Mouse (Mus musculus) large intestine, adult 2 months (tissue): ENCODE results near the gene Trub2. TPM values are rescaled to one million over a fixed set of nuclear protein-coding genes. Genes with fewer than 3 reads are reported as not detected.
A peak's percentile ranks its signal among the peaks of the same experiment; 100 is the strongest.
"Not testable (repeated sequence)": the region's sequence is repeated elsewhere in the genome, so short reads cannot be mapped to it uniquely, and the experiment has no call there.

ENCODE experiments used
- DNase-seq: peaks from one replicate; pipeline ENCODE4 v3.0.0-alpha.2; 2012; ENCODE audit warnings: low read depth, low spot score
- WGBS: fragments of 180-500 bp; shearing (Covaris S2); methylation state at CpG from one replicate; pipeline ENCODE4 v1.1.7; 2018; 5-methylcytosine and 5-hydroxymethylcytosine counted together
- polyA plus RNA-seq: library from polyadenylated mRNA; depleted of rRNA; stranded (reverse); fragments of >200 nt; gene quantifications from 2 replicates; pipeline ENCODE4 v1.2.3, GENCODE M21; 2012

Trub2 gene
- polyA plus RNA-seq, 1 experiment = 30.7 TPM

DNA sequence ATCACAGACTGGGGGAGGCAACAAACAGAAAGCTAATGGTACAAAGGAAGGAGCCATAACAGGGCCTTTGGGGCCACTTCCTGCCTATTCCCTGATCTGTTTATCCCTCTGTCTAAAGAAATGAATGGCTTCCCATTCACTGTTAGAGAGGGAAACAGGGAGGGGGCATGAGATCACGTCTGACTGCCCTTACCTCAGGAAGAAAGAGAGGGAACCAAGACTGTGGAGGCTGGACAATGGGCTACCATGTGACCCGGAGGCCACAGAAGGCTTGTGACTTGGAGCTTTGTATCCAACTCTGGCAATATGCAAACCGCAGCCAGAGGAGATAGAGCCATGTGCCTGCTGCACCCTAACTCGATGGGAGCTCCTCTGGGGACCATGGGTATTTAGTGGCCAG is 4.0 kb downstream of the Trub2 start:
- no peak for DNase-seq
- WGBS = 75% methylated on average over 4 of the region's 4 CpGs

DNA sequence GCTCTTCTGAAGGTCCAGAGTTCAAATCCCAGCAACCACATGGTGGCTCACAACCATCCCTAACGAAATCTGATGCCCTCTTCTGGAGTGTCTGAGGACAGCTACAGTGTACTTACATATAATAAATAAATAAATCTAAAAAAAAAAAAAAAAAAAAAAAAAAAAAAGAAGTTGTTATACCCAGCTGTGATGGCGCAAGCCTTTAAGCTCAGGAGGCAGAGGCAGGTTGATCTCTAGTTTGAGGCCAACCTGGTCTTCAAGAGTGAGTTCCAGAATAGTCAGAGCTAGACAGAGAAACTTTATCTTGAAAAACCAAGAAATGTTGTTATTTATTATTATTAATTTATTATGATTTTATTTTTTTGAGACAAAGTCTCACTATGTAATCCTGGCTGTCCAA is 7.0 kb downstream of the Trub2 start:
- DNase-seq = not testable (repeated sequence)
- 91% methylated on average over 2 of the region's 2 CpGs for WGBS

DNA sequence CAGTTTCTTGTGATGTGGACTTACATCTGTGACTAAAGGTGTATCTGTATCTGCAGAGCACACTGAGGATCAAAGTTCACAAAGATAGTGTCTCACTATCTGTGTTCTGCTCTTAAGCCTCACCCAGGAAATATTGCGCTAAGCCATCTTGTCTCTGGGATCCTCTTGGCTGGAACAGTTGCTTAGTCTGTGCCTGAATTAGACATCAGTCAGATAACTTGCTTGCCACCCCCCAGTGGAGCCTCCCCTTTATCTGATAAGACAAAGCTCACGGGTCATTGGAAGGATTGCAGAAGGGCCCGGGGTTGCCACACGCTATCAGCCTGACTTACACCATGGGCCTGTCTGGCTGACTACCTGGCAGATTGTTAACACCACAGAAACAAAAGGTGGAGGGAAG is 15.0 kb downstream of the Trub2 start:
- DNase-seq = no peak
- WGBS = 66% methylated on average over 4 of the region's 4 CpGs

DNA sequence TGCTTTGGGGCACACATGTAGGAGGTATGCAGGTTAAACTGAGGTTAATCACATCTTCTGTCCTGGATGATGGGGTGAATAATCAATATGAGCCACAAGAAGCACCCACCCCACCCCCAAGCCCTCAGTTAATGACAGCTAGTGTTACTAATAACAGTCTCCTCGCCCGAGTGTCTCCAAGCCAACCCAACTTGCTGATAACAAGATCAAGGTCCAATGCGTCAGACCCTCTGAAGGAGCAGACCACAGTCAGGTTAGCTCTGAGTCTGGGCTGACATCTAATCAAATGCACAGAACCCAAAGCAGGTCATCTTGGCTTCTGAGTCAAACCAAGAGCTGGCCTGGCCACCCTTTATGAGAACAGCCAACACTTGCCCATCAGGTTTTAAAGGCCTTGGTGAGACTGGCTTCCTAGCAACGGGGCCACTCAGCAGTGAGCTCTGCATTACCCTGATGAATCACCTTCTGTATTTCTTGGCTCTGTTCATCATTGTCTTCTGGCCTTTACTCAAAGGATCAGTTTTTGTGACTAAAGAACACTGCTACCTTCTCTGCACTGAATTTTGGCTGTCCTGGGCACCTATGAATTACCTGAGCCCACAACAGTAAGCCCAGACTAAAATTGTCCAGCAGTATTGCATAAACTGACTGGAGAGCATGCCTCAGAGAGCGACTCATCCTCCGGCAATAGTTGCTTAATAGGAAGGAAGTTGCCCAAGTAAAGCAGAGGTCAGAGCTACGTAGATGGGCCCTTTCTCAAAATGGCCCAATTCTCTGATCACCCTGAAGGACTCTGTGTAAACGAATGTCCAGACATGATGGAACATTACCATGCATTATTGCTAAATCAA is 16.5 kb downstream of the Trub2 start:
- WGBS = 37% methylated on average over 8 of the region's 8 CpGs
- no peak for DNase-seq

DNA sequence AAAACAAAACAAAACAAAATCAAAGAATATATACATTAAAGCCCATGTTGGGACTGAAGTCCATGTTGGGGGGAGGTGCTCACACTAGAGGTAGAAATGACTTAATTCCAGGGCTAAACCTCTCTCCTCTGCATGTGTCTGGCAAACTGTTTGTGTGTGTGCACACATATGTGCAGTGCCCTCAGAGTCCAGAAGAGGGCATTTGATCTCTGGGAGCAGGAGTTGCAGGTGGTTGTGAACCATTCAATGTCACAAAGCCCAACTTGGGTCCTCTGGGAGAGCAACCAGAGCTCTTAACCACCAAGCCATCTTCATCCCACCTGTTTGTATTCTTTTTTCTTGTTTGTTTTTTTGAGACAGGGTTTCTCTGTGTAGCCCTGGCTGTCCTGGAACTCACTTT is 18.1 kb downstream of the Trub2 start:
- no peak for DNase-seq

DNA sequence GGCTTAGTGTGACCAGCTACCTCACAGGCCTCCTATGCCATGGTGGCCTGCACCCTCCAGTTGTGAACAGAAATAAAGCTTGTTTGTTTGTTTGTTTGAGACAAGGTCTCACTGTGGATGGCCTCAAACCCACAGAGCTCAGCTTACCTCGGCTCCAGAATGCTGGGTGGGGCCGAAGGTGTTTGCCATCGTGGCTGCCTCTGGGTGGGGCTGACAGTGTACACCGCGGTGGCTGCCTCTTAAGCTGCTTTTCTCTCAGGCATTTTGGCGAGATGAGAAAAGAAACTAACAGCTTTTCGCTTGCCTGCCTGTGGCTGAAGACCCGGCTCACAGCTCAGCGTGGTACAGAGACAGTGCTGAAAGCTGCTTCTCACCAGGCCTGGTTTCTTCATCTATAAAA is 19.4 kb downstream of the Trub2 start:
- DNase-seq = no peak
- WGBS = 24% methylated on average over 9 of the region's 9 CpGs

DNA sequence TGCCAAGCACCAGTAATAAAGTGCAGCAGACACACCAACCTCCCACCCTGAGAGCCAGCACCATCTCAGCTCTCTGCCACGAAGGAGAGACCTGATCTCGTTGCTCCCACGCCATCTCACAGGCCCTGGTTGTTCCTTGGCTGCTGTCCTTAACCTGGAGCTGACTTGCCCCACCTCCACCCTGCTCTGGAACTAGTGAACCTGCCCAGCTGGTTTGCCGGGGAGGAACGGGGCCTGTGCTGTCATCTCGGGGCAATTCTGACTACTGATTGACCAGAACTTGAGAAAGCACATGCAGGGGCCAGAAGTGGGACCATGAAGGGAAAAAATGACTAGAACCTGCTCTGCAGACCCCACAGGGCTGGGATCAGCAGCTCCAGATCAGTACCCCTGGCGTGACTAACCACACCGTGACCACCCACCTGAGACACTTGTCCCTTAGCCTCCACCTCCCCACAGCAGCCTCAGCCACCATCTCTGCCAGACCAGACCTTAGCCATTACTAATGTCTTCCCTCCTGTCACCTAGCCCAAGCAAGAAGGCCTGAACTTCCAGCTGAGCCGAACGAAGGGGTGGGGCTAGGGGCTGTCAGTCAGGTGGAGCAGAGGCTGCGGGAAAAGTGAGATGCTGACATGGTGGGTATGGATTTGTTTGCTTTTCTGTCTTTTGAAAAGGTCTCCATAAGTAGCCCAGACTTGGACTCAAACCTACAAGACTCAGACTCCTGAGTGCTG is 20.2 kb downstream of the Trub2 start:
- WGBS = 32% methylated on average over 11 of the region's 11 CpGs
- peak; percentile 55 for DNase-seq

DNA sequence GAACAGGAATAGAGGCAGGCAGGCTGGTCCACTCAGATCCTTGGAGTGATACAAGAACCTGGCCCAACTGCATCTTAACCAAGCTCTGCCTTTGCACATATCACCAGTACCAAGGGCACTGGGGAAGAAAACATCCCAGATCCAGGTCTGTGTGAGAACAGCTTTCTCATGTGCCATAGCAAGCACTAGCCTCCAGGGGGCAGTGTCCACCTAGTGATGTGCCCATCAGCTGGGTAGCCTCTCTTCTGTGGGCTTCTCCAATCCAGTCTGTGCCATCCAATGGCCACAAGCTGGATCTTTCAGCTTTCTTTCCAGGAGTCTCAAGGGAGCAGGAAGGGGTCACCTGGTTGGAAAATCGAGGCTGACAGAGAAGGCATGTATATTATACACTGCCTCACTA is 23.5 kb downstream of the Trub2 start:
- DNase-seq = no peak
- WGBS = 0% methylated on average over 1 of the region's 1 CpGs

DNA sequence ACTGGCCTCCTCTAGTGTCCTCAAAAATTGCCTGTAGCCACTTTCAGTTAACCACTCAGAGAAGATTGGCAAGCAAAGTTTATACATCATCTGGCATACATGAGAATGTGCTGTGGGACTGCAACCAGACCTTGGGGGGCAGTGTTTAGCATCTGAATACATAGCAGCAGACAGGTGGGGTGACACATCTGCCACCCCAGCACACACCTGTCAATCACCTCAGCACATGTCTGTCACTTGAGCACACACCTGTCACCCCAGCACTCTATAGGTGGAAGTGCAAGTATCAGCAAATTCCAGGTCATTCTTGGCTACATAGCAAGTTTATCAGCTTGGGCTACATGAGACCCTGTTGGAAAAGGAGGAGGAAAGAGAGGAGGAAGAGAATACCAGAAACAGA is 32.6 kb downstream of the Trub2 start:
- no peak for DNase-seq

DNA sequence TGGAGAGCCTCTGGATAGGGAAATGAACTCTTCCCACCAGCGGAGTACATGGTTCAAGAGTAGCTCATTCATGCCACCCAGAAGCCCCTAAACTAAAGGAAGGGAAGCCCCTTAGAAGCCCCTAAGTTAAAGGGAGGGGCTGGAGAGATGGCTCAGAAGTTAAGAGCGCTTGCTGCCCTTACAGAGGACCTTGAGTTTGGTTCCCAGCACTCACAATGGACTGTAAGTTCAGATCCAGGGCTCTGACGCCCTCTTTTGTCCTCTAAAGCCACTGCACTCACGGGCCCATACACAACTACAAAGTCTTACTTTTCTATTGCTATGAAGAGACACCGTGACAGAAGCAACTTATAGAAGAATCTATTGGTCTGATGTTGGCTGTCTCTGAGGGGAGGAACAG is 35.9 kb downstream of the Trub2 start:
- WGBS = 95% methylated on average over 5 of the region's 5 CpGs
- DNase-seq = no peak

DNA sequence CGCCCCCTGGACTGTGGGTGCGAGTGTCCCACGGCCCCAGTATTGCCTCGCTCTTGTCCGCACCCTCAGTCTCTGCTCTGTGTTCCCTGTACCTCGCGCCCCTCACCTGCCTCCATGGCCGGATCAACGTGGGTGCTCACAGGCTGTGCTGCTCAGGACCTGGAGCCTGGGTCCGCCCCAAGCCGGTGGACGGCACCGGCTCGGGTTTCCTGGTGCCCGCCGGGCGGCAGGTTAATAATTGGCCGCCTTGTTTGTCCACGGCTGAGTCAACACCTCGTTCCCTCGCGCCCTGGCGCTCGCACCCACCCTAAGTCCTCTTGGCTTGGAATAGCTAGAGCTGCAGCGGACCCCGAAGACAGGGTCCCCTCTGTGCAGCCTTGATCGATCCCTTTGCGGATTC is 36.8 kb downstream of the Trub2 start, which contains the start of gene Gm13420:
Gene Gm13420 (minus strand): TSS at position 189 of the 400 bp plus-strand sequence.
- no peak for DNase-seq
- WGBS = 4% methylated on average over 28 of the region's 28 CpGs

DNA sequence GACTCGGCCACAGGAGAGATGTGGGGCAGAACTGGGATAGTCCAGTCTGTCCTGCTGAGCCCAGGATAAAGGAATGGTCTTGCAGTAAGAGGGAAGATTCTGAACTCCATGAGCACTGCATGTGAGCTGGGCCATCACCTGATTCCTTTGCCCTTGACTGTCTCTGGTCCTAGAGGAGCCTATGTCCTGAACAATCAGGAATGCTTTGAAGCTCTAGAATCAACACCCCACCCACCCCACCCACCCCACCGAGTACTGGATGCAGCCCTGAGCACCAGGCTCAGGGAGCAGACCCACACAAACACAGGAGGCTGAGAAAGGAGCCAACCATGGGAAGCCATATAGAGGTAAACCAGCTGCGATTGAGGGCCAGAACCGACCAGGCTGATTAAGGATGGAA is 39.8 kb downstream of the Trub2 start:
- WGBS = 84% methylated on average over 4 of the region's 4 CpGs
- no peak for DNase-seq

DNA sequence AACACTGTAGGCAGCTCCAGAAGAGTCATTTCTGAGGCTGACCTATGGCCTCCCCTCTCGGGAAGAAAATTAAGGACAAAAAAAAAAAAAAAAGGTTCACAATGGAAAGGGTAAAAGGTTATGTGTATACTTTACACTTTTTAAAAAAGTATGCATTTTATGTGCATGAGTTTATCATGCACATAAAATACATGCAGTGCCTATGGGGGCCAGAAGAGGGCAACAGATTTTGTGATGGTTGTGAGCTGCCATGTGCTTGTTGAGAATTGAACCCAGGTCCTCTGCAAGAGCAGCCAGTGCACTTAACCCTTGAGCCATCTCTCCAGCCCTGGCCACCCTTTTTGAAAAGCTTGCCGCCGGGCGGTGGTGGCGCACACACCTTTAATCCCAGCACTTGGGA is 40.5 kb downstream of the Trub2 start:
- DNase-seq = no peak

DNA sequence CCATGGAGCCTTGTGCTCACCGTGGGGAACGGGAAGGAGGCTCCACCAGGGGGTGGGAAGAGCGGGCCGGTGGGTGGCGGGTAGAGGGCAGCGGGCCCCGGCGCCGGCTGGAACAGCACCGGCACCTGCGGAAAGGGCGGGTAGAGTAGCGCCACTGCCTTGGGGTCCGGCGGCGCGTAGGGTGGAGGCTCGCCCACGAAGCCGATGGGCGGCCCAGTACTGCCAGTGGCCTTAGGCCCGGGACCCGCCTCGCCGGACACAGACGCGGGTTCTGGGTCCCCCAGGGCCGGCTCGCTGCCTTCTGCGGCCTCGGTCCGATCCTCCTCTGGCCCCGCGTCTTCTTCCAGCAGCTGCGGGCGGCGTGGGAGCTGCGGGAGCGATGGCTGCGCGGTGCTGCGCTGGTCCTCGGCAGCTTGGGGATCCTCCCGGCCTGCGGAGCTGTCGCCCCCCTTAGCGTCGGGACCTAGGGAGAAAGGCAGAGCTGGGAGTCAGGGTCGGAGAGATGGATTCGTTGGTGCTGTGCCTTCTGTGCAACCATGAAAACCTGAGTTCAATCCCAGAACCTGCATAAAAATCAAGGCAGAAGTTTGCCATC is 41.0 kb downstream of the Trub2 start:
- no peak for DNase-seq
- WGBS = 52% methylated on average over 50 of the region's 50 CpGs

More for the DNA sequence above, 40.5 kb downstream of the Trub2 start:
- WGBS = 79% methylated on average over 5 of the region's 5 CpGs

DNA sequence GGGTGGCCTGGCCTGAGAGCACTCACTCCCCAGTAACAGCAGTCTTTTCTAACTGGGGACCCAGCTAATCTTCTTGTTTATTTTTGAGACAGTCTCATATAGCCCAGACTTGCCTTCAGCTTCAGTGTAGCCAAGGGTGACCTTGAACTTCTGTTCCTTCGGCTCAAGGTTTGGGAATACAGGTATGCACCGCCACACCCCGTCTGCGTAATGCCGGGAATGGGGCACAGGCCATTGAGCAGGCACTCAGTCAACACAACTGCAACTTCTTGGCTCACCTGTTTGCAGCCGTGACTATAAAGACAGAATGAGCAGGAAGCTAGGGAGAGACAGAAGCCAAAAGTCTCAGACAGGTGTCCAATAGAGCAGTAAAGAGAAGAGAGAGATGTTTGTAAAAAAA is 44.0 kb downstream of the Trub2 start:
- 24% methylated on average over 6 of the region's 6 CpGs for WGBS
- DNase-seq = peak; percentile 44

DNA sequence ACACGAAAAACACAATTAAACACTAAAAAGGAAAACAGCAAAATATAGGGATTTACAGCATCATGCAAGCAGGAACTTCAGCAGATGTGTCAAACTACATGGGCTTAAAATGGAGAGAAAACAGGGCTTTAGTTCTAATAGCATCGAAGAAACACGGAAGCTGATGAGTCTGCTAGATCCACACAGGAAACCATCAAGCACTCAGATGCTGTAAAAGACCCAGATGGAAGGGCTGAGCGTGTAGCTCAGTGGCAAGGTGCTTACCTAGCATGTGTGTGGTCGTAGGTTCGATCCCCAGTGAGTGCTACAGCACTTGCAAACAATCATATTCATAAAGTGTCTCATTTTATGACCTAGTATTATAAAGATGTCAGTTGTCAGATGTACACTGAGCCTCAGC is 47.1 kb downstream of the Trub2 start:
- 82% methylated on average over 6 of the region's 6 CpGs for WGBS
- DNase-seq = no peak

DNA sequence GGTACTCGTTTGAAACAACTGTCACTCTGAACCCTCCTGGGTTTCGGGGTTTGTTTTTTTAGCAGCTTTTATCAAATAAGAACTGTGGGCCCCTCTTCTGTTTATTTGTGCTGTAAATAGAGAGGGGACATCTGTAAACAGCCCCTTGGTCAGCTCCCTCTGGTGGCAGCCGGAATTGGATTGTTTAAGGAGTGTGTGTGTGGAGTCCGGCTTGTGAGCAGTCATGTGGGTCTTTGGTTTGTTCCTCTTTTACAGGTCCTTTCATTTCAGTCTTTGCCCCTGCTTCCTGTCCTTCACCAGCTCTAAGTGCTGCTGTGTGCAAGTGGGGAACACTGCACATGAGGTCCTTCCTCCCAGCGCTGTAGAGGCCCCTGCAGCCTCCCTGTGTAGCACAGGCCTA is 48.9 kb downstream of the Trub2 start:
- 64% methylated on average over 5 of the region's 5 CpGs for WGBS
- no peak for DNase-seq

DNA sequence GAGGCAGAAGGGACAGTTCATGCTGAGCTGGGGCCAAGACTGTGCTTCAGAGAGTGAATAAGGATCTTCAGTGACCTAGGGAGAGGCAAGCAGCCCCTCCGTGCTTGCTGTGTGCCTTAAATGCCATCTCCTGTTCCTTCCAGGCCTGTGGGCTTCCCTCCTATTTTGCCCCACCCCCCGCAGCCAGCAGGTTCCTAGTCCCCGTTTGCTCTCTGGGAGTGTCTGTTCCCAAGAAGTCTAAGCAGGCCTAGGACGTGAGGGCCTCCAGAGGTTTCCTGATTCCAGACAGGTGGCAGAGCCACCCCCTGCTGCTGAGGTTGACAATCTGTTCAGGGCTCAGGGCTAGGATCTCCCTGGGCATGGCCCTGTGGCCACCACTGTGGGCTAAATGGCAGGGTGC is 49.5 kb downstream of the Trub2 start:
- DNase-seq = no peak
- WGBS = 71% methylated on average over 4 of the region's 4 CpGs

DNA sequence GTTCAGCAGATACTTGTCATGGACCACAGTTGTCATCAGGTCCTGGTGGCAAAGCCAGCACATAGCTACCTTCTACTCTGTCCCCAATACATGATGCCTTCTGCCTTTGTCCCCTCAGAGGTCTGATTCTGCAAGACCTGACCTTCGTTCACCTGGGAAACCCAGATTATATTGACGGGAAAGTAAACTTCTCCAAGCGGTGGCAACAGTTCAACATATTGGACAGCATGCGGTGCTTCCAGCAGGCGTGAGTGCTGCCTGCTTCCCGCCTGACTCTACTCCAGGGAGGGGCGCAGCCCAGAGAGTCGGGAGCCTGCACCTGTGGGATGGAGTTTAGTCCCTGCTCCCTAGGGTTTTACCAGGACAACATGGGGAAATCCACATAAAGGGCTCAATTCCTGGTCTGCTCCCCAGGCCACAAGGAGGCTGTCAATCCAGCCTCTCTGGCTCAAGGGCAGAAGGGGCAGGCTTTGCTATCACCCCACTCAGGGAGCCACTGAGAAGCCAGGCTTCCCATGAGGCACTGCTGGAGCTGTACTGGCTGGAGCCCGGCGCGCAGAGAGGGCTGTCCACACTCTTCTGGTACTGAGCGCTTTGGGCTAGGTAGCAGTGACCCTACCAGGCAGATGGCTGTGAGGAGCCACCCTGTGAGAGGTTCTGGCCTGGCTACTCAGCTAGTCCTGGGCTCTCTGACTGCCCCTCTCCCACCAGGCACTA is 50.9 kb downstream of the Trub2 start:
- DNase-seq = no peak
- WGBS = 62% methylated on average over 12 of the region's 12 CpGs

DNA sequence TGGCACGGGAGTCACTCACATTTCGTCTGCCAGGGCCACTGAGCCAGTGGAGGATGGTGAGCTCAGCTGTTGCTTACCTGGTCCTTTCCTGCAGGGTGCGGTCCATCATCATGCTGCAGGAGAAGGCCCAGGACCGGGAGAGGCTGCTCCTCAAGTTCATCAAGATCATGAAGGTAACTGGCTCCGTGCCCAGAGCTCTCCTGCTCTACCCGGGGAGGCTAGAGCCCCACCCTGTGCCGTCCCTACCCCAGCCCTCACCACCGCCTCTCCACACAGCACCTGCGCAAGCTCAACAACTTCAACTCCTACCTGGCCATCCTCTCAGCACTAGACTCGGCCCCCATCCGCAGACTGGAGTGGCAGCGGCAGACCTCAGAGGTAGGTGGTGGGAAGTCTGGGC is 52.6 kb downstream of the Trub2 start:
- 51% methylated on average over 12 of the region's 12 CpGs for WGBS
- DNase-seq = no peak
